Mouse (Mus musculus) cerebellum, adult 8-10 months (tissue): ENCODE data around the gene Slit1.

Source experiments
- DNase-seq: peaks from one replicate; pipeline ENCODE4 v3.0.0; 2022

Gene Slit1

GRCm38 (mm10) chr19:41587431-41588222 lies 155.8 kb downstream of the Slit1 start:
- no peak for DNase-seq

- no peak for DNase-seq
Observed at GRCm38 (mm10) chr19:41586752-41587151, 156.7 kb downstream of the Slit1 start.

- no peak for DNase-seq
Observed at GRCm38 (mm10) chr19:41582918-41583514, 160.4 kb downstream of the Slit1 start.

GRCm38 (mm10) chr19:41581706-41582420 lies 161.6 kb downstream of the Slit1 start, which contains the start of gene Gm340:
Gm340 (plus strand) TSS chr19:41582370.
- no peak for DNase-seq

- no peak for DNase-seq
Observed at GRCm38 (mm10) chr19:41579311-41579920, 164.0 kb downstream of the Slit1 start.

GRCm38 (mm10) chr19:41577576-41577975 lies 165.9 kb downstream of the Slit1 start:
- no peak for DNase-seq

GRCm38 (mm10) chr19:41573700-41574099 lies 169.8 kb downstream of the Slit1 start:
- no peak for DNase-seq

- no peak for DNase-seq
Observed at GRCm38 (mm10) chr19:41568791-41569190, 174.7 kb downstream of the Slit1 start.

GRCm38 (mm10) chr19:41560856-41561255 lies 182.6 kb downstream of the Slit1 start:
- no peak for DNase-seq

GRCm38 (mm10) chr19:41558891-41559486 lies 184.5 kb downstream of the Slit1 start:
- DNase-seq: no peak

GRCm38 (mm10) chr19:41557491-41557890 lies 186.0 kb downstream of the Slit1 start:
- DNase-seq: no peak

GRCm38 (mm10) chr19:41556981-41557380 lies 186.5 kb downstream of the Slit1 start:
- DNase-seq: no peak
